Mouse (Mus musculus): Measurements from ENCODE around the gene Slc1a2. TPM values are rescaled to one million over a fixed set of nuclear protein-coding genes. Genes with fewer than 3 reads are reported as not detected.
A peak's percentile ranks its signal among the peaks of the same experiment; 100 is the strongest.

Gene Slc1a2
- polyA plus RNA-seq, 1 experiment from 2014 or later, result 22.3 TPM

GRCm38 (mm10) chr2:102638690-102639089, 19.8 kb upstream of the Slc1a2 start:
- H3K9me3 ChIP-seq (replicated peaks), result no peaks in the 10 kb centered on the region
- no peak overlapping the region for H3K9ac ChIP-seq (replicated peaks)
- no peak overlapping the region for H3K4me2 ChIP-seq
- H3K27ac ChIP-seq (replicated peaks), result no peak overlapping the region
- 45% methylated on average over 2 of the region's 2 CpGs for WGBS
- H3K4me3 ChIP-seq (replicated peaks), result no peak overlapping the region
- no peaks in the 10 kb centered on the region for H3K36me3 ChIP-seq
- H3K27me3 ChIP-seq (replicated peaks), result no peaks in the 10 kb centered on the region
- ATAC-seq (ENCODE audit: low FRiP score), result no peak
- peaks cover 10% of the 10 kb centered on the region; the same call in 1 of the 2 replicates for H3K4me1 ChIP-seq

DNA sequence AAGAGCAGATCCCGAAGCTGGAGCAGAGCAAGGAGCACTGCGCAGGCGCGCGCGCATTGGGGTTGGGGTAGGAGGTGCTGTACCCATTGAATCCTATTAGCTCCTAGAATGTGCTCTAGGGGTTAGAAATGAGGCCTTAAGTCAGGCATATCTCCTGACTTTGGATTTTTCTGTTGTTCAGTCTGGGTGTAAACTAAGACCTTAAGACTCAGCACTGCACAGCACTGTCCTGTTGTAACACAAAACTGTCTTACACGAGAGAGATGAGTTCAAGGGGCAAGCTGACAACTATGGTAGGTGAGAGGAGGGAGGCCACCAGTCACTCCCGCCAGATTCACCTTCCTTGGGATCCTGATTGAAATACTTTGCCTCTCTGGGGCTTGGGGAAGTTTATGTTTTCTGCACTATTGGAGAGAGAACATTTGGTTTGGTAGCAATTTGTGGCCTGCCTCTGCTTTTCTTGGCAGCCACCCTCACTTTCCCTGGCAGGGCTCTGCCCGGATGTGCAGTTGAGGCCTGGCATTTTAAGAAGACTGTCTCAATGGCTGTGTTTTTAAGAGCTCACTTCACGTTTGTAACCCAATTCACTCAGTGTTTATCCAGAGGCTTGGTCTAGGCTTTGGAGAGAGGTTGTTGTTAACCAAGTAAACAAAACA, 9.5 kb upstream of the Slc1a2 start:
- Histone ChIP-seq H3K4me2 (no peak overlapping the region), H3K9ac (replicated peaks) (no peak overlapping the region), H3K9me3 (replicated peaks) (no peaks in the 10 kb centered on the region), H3K27me3 (replicated peaks) (no peaks in the 10 kb centered on the region), H3K36me3 (no peaks in the 10 kb centered on the region), H3K27ac (replicated peaks) (peak overlapping the region; percentile 64), H3K4me3 (replicated peaks) (no peak overlapping the region), H3K4me1 (0 out of 2 replicates have a peak, but pooled peaks cover 3% of the 10 kb centered on the region)
- ATAC-seq (ENCODE audit: low FRiP score), result no peak; the same call in 1 of the 2 replicates
- WGBS, result 78% methylated on average over 10 of the region's 10 CpGs

- H3K36me3 ChIP-seq, result no peaks in the 10 kb centered on the region
- 0 out of 2 replicates have a peak, but pooled peaks cover 3% of the 10 kb centered on the region for H3K4me1 ChIP-seq
- H3K27ac ChIP-seq (replicated peaks), result no peak overlapping the region
- ATAC-seq (ENCODE audit: low FRiP score), result no peak
- WGBS, result 66% methylated on average over 4 of the region's 4 CpGs
- H3K4me2 ChIP-seq, result no peak overlapping the region
- H3K4me3 ChIP-seq (replicated peaks), result no peak overlapping the region
- H3K27me3 ChIP-seq (replicated peaks), result no peaks in the 10 kb centered on the region
- H3K9ac ChIP-seq (replicated peaks), result no peak overlapping the region
- no peaks in the 10 kb centered on the region for H3K9me3 ChIP-seq (replicated peaks)
These were observed 8.1 kb upstream of the Slc1a2 start for GRCm38 (mm10) chr2:102650322-102650721.

DNA sequence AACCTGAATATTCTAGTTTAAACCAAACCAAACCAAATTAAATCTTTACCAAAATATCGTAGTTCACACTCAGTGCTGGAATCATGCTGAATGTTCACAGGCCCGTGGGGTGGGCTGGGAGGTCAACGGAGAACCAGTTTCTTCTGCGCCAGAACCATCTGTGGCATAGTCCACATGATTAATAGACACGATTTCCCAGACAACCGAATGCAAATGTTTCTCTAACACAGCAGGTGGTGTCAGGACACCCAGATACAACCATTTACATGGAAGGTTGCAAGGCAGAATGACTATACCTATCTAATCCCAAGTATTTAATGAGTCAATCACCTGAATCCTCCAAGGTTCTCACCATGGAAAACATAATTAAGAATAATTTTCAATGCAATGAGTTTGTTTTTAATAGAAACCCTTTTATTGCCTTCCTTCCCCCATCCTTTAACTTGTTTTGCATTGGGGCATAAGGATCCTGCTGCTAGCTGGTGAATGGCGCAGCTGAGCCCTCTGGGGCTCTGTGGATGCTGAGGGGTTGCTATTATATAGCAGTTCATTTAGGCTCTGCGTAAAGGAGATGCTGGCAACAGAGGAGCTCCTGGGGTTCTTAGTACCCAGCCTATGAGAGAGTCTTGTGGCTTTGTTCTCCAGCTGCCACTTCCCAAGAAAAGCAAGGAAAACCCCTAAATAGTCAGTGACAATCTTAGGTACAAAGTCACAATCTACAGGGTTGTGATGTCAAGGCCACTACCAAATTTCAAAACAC, 2.3 kb upstream of the Slc1a2 start:
- 16% methylated on average over 8 of the region's 8 CpGs for WGBS
- H3K9ac ChIP-seq (replicated peaks), result no peak overlapping the region
- peaks cover 33% of the 10 kb centered on the region for H3K4me1 ChIP-seq
- no peak overlapping the region for H3K27ac ChIP-seq (replicated peaks)
- no peaks in the 10 kb centered on the region for H3K36me3 ChIP-seq
- no peaks in the 10 kb centered on the region for H3K27me3 ChIP-seq (replicated peaks)
- H3K4me3 ChIP-seq (replicated peaks), result no peak overlapping the region
- no peak overlapping the region for H3K4me2 ChIP-seq
- H3K9me3 ChIP-seq (replicated peaks), result no peaks in the 10 kb centered on the region
- ATAC-seq (ENCODE audit: low FRiP score), result no peak

DNA sequence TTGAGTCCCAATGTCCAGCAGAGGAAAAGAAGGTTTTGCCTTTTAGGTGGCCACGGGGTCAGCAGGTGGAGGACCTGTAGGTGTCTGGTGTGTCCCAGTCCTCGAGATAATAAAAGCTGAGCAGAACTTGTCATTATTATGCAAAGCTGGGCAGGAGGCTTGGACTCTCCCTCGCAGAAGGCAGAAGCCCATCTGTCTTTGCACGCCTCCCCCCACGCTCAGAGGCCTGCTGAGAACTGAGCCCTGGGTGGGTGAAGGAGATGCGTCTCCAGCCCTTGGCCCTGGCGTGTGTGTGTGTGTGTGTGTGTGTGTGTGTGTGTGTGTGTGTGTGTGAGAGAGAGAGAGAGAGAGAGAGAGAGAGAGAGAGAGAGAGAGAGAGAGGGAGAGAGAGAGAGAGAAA, 733 bp upstream of the Slc1a2 start:
- WGBS, result 3% methylated on average over 7 of the region's 7 CpGs
- Histone ChIP-seq H3K4me3 (replicated peaks) (peak overlapping the region; percentile 66), H3K27me3 (replicated peaks) (no peaks in the 10 kb centered on the region), H3K4me2 (peak overlapping the region; percentile 83), H3K9me3 (replicated peaks) (no peaks in the 10 kb centered on the region), H3K9ac (replicated peaks) (peak overlapping the region; percentile 82), H3K36me3 (no peaks in the 10 kb centered on the region), H3K4me1 (peaks cover 47% of the 10 kb centered on the region), H3K27ac (replicated peaks) (peak overlapping the region; percentile 96)
- ATAC-seq (ENCODE audit: low FRiP score), result no peak

- Histone ChIP-seq H3K27ac (replicated peaks) (peak overlapping the region; percentile 96), H3K9me3 (replicated peaks) (no peaks in the 10 kb centered on the region), H3K4me2 (peak overlapping the region; percentile 83), H3K4me1 (peaks cover 57% of the 10 kb centered on the region), H3K36me3 (no peaks in the 10 kb centered on the region), H3K27me3 (replicated peaks) (no peaks in the 10 kb centered on the region), H3K9ac (replicated peaks) (peak overlapping the region; percentile 82), H3K4me3 (replicated peaks) (peak overlapping the region; percentile 66)
- peak; percentile 88 for ATAC-seq (ENCODE audit: low FRiP score)
- WGBS, result under 1% methylated on average over 70 of the region's 80 CpGs
These were observed 432 bp downstream of the Slc1a2 start for GRCm38 (mm10) chr2:102658661-102659520.

GRCm38 (mm10) chr2:102659521-102659830, 1.0 kb downstream of the Slc1a2 start:
- Histone ChIP-seq H3K9ac (replicated peaks) (peak overlapping the region; percentile 82), H3K27ac (replicated peaks) (peak overlapping the region; percentile 96), H3K9me3 (replicated peaks) (no peaks in the 10 kb centered on the region), H3K36me3 (no peaks in the 10 kb centered on the region), H3K4me1 (peaks cover 63% of the 10 kb centered on the region), H3K4me2 (peak overlapping the region; percentile 83), H3K4me3 (replicated peaks) (peak overlapping the region; percentile 66), H3K27me3 (replicated peaks) (no peaks in the 10 kb centered on the region)
- ATAC-seq (ENCODE audit: low FRiP score), result peak; percentile 57
- WGBS, result 1% methylated on average over 10 of the region's 10 CpGs

GRCm38 (mm10) chr2:102661052-102661451, 2.6 kb downstream of the Slc1a2 start:
- Histone ChIP-seq H3K9me3 (replicated peaks) (no peaks in the 10 kb centered on the region), H3K27me3 (replicated peaks) (no peaks in the 10 kb centered on the region), H3K4me2 (peak overlapping the region; percentile 83), H3K4me3 (replicated peaks) (peak overlapping the region; percentile 66), H3K9ac (replicated peaks) (peak overlapping the region; percentile 23; the same call in 1 of the 2 replicates), H3K4me1 (peaks cover 62% of the 10 kb centered on the region), H3K36me3 (no peaks in the 10 kb centered on the region), H3K27ac (replicated peaks) (peak overlapping the region; percentile 96)
- ATAC-seq (ENCODE audit: low FRiP score), result no peak
- WGBS, result 18% methylated on average over 2 of the region's 2 CpGs

GRCm38 (mm10) chr2:102662911-102663310, 4.5 kb downstream of the Slc1a2 start:
- 0 out of 2 replicates have a peak, but pooled peaks have one; percentile 18 for ATAC-seq (ENCODE audit: low FRiP score)
- no peaks in the 10 kb centered on the region for H3K27me3 ChIP-seq (replicated peaks)
- peak overlapping the region; percentile 66 for H3K4me3 ChIP-seq (replicated peaks)
- peaks cover 54% of the 10 kb centered on the region for H3K4me1 ChIP-seq
- no peaks in the 10 kb centered on the region for H3K36me3 ChIP-seq
- peak overlapping the region; percentile 96 for H3K27ac ChIP-seq (replicated peaks)
- H3K9me3 ChIP-seq (replicated peaks), result no peaks in the 10 kb centered on the region
- H3K9ac ChIP-seq (replicated peaks), result 0 out of 2 replicates have a peak overlapping the region, but pooled peaks have one; percentile 10
- WGBS, result 25% methylated on average over 9 of the region's 9 CpGs
- H3K4me2 ChIP-seq, result peak overlapping the region; percentile 83

DNA sequence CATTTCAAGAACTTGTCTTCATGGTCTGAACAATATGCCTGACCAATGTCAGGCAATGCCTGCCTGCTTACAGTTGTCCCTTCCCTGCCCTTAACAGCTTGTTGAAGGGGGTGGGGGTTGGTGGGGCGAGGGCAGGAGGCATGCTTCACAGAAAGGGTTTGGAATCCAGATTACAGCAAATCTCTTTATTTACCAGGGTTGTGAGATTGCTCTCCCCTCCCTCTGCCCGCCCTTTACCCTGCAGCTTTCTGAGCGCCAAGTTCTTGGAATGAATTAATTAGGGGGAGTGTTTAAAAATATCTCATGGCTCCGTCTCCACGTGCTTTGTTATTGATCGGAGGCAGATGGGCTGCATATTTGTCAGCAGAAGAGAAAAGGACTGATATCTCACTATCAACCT, 4.9 kb downstream of the Slc1a2 start:
- peak overlapping the region; percentile 66 for H3K4me3 ChIP-seq (replicated peaks)
- ATAC-seq (ENCODE audit: low FRiP score), result no peak
- H3K36me3 ChIP-seq, result no peaks in the 10 kb centered on the region
- H3K4me1 ChIP-seq, result peaks cover 51% of the 10 kb centered on the region
- no peaks in the 10 kb centered on the region for H3K27me3 ChIP-seq (replicated peaks)
- H3K9ac ChIP-seq (replicated peaks), result no peak overlapping the region; the same call in 1 of the 2 replicates
- H3K27ac ChIP-seq (replicated peaks), result peak overlapping the region; percentile 96
- H3K4me2 ChIP-seq, result peak overlapping the region; percentile 83
- 10% methylated on average over 6 of the region's 6 CpGs for WGBS
- H3K9me3 ChIP-seq (replicated peaks), result no peaks in the 10 kb centered on the region

GRCm38 (mm10) chr2:102663865-102664264, 5.4 kb downstream of the Slc1a2 start:
- ATAC-seq (ENCODE audit: low FRiP score), result no peak
- Histone ChIP-seq H3K9ac (replicated peaks) (no peak overlapping the region; the same call in 1 of the 2 replicates), H3K36me3 (no peaks in the 10 kb centered on the region), H3K27ac (replicated peaks) (peak overlapping the region; percentile 73), H3K4me2 (peak overlapping the region; percentile 83), H3K4me1 (peaks cover 51% of the 10 kb centered on the region), H3K9me3 (replicated peaks) (no peaks in the 10 kb centered on the region), H3K27me3 (replicated peaks) (no peaks in the 10 kb centered on the region), H3K4me3 (replicated peaks) (peak overlapping the region; percentile 66; the same call in 1 of the 2 replicates)
- WGBS, result 28% methylated on average over 3 of the region's 3 CpGs

Data from neural tube, embryonic 15.5 days (tissue).